Mouse (Mus musculus) heart, embryonic 15.5 days (tissue): ENCODE data around the gene Adam8. TPM values are rescaled to one million over a fixed set of nuclear protein-coding genes. Genes with fewer than 3 reads are reported as not detected.

ENCODE experiments used
- ATAC-seq: fragments of 200-750 bp; cut with Nextera tagmentation; replicated peaks from 2 replicates; pipeline ENCODE4 v1.8.0; 2017; ENCODE audit warnings: low read depth, moderate TSS enrichment; ENCODE audit not compliant: insufficient number of reproducible peaks, insufficient read depth, low FRiP score
- H3K27ac ChIP-seq: fragments of 300-500 bp; sonication (generic); 2 replicates; pipeline ENCODE4 v1.5.1; 2015; ENCODE audit warnings: mild to moderate bottlenecking, inconsistent platforms
- H3K27me3 ChIP-seq: fragments of 300-500 bp; sonication (generic); 2 replicates; pipeline ENCODE4 v1.6.1; 2015; ENCODE audit warnings: inconsistent platforms
- H3K36me3 ChIP-seq: fragments of 300-500 bp; sonication (generic); 2 replicates; pipeline ENCODE4 v1.6.1; 2015; ENCODE audit warnings: mild to moderate bottlenecking, inconsistent platforms
- H3K4me1 ChIP-seq: fragments of 300-500 bp; sonication (generic); replicated peaks from 2 replicates; pipeline ENCODE4 v1.6.1; 2015; ENCODE audit warnings: inconsistent platforms
- H3K4me2 ChIP-seq: fragments of 300-500 bp; sonication (generic); 2 replicates; pipeline ENCODE4 v1.6.1; 2015; ENCODE audit warnings: inconsistent platforms, mild to moderate bottlenecking, moderate library complexity
- H3K4me3 ChIP-seq: fragments of 300-500 bp; sonication (generic); 2 replicates; pipeline ENCODE4 v1.5.1; 2015; ENCODE audit warnings: mild to moderate bottlenecking, inconsistent platforms
- H3K9ac ChIP-seq: fragments of 300-500 bp; sonication (generic); 2 replicates; pipeline ENCODE4 v1.6.1; 2015; ENCODE audit warnings: mild to moderate bottlenecking, inconsistent platforms
- H3K9me3 ChIP-seq: fragments of 300-500 bp; sonication (generic); replicated peaks from 2 replicates; pipeline ENCODE4 v1.6.1; 2016; ENCODE audit warnings: inconsistent platforms
- WGBS: fragments of 180-500 bp; shearing (Covaris S2); methylation state at CpG from one replicate; pipeline ENCODE4 v1.1.7; 2015; ENCODE audit warnings: mixed read lengths; 5-methylcytosine and 5-hydroxymethylcytosine counted together
- polyA plus RNA-seq: library from polyadenylated mRNA; unstranded; fragments of >200 nt; fragmentation: Nextera tagmentation; extraction: Ambion mirVana; gene quantifications from 2 replicates; pipeline ENCODE4 v1.2.1, GENCODE M21; 2015

The Adam8 gene
- polyA plus RNA-seq, 1 experiment from 2014 or later: 1.3 TPM

- Histone ChIP-seq H3K4me1 (peaks cover 14% of the 10 kb centered on the region), H3K27ac (no peak within 1 kb of the TSS), H3K4me3 (peak within 1 kb of the TSS; percentile 59), H3K36me3 (no peaks in the 10 kb centered on the region), H3K9me3 (no peaks in the 10 kb centered on the region), H3K27me3 (peaks cover 29% of the 10 kb centered on the region), H3K9ac (peak within 1 kb of the TSS; percentile 50), H3K4me2 (peak within 1 kb of the TSS; percentile 91)
- WGBS: 4% methylated on average over 32 of the region's 32 CpGs
- ATAC-seq: peak; percentile 79
Observed at GRCm38 (mm10) chr7:139978278-139978892, 14.0 kb downstream of the Adam8 start, which contains the start of gene 6430531B16Rik. TSS of gene 6430531B16Rik (minus strand) at chr7:139978755.

- 54% methylated on average over 5 of the region's 5 CpGs for WGBS
- Histone ChIP-seq H3K36me3 (no peaks in the 10 kb centered on the region), H3K4me3 (no peak overlapping the region), H3K9ac (no peak overlapping the region), H3K4me1 (peaks cover 14% of the 10 kb centered on the region), H3K4me2 (no peak overlapping the region), H3K9me3 (no peaks in the 10 kb centered on the region), H3K27me3 (peaks cover 31% of the 10 kb centered on the region), H3K27ac (no peak overlapping the region)
- no peak for ATAC-seq
Observed at GRCm38 (mm10) chr7:139975471-139975870, 16.9 kb downstream of the Adam8 start.

DNA sequence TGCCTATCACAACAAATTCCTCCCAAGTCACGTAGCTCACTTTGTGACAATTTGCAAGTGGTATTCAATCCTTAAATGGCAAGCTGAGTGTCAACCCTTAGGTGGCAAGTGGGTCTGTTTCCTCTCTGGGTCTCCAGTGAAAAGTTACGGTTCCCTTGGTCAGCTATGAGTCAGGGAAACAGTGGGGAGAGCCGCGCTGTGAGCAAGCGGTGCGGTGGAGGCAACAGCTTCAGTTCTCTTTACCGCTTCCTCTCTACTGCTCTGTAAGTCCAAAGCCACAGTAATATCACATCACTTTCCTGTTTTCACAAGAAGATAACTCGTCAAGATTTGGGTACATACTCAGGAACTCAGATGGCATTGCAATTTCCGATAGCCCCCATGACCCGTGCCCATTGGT, 18.1 kb downstream of the Adam8 start:
- Histone ChIP-seq H3K27ac (no peak overlapping the region; the same call in 1 of the 2 replicates), H3K4me3 (no peak overlapping the region), H3K4me2 (no peak overlapping the region), H3K9ac (no peak overlapping the region), H3K27me3 (peaks cover 24% of the 10 kb centered on the region), H3K9me3 (no peaks in the 10 kb centered on the region), H3K36me3 (no peaks in the 10 kb centered on the region), H3K4me1 (peaks cover 11% of the 10 kb centered on the region)
- ATAC-seq: no peak
- WGBS: 74% methylated on average over 10 of the region's 10 CpGs

GRCm38 (mm10) chr7:139972923-139973331, 19.4 kb downstream of the Adam8 start:
- Histone ChIP-seq H3K4me3 (no peak overlapping the region), H3K27ac (no peak overlapping the region), H3K36me3 (no peaks in the 10 kb centered on the region), H3K9me3 (no peaks in the 10 kb centered on the region), H3K9ac (no peak overlapping the region), H3K4me2 (no peak overlapping the region), H3K4me1 (no peaks in the 10 kb centered on the region; the same call in 1 of the 2 replicates), H3K27me3 (peaks cover 26% of the 10 kb centered on the region)
- no peak for ATAC-seq

- WGBS: 54% methylated on average over 6 of the region's 6 CpGs
- Histone ChIP-seq H3K27ac (no peak overlapping the region), H3K36me3 (no peaks in the 10 kb centered on the region), H3K9ac (no peak overlapping the region), H3K4me1 (no peaks in the 10 kb centered on the region), H3K9me3 (no peaks in the 10 kb centered on the region), H3K4me2 (no peak overlapping the region), H3K4me3 (no peak overlapping the region), H3K27me3 (peaks cover 35% of the 10 kb centered on the region)
- no peak for ATAC-seq
Observed at GRCm38 (mm10) chr7:139971436-139971835, 20.9 kb downstream of the Adam8 start.

GRCm38 (mm10) chr7:139970979-139971378, 21.4 kb downstream of the Adam8 start:
- ATAC-seq: no peak
- Histone ChIP-seq H3K27ac (no peak overlapping the region), H3K4me3 (no peak overlapping the region), H3K9me3 (no peaks in the 10 kb centered on the region), H3K36me3 (no peaks in the 10 kb centered on the region), H3K4me1 (no peaks in the 10 kb centered on the region), H3K27me3 (peaks cover 30% of the 10 kb centered on the region), H3K4me2 (no peak overlapping the region), H3K9ac (no peak overlapping the region)
- WGBS: 84% methylated on average over 5 of the region's 5 CpGs

DNA sequence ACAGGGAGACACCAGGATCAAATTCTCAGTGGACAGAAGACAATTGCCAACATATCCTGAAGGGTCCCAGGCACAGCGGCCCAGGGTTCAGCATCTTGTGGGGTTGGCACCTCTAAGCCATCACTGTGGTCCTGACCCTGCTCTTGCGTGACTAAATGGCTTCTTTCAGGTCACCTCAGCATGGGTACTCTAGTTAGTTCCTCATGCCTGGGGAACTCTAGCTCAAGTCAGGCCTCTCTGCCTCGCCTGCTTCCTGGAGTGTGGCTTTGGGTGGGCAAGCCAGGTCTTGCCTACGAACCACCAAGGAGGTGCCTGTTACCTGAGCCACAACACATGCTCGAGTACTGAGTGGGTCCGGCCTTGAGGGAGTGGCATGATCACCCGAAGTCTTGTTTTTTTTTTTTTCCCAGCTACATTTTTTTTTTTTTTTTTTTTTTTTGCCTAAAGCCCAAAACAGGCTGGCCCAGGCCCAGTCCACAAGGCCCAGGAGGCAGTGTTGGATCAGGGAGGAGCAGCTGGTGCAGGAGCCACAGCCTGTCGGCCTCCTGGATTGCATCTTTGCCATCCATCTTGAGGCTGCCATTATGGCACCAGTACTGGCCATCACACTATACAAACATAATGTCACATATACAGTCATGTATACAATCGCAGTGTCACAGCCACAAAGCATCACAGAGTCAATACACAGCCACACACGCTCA, 22.0 kb downstream of the Adam8 start:
- Histone ChIP-seq H3K9ac (no peak overlapping the region), H3K4me1 (no peaks in the 10 kb centered on the region), H3K4me2 (no peak overlapping the region), H3K4me3 (no peak overlapping the region), H3K27me3 (peaks cover 25% of the 10 kb centered on the region), H3K9me3 (no peaks in the 10 kb centered on the region), H3K36me3 (no peaks in the 10 kb centered on the region), H3K27ac (no peak overlapping the region)
- WGBS: 79% methylated on average over 10 of the region's 10 CpGs
- ATAC-seq: no peak

GRCm38 (mm10) chr7:139969348-139970130, 22.8 kb downstream of the Adam8 start:
- Histone ChIP-seq H3K9ac (no peak overlapping the region), H3K27ac (no peak overlapping the region), H3K27me3 (peaks cover 25% of the 10 kb centered on the region), H3K4me2 (no peak overlapping the region), H3K9me3 (no peaks in the 10 kb centered on the region), H3K4me3 (no peak overlapping the region), H3K36me3 (no peaks in the 10 kb centered on the region), H3K4me1 (no peaks in the 10 kb centered on the region)
- no peak for ATAC-seq
- 41% methylated on average over 10 of the region's 10 CpGs for WGBS

DNA sequence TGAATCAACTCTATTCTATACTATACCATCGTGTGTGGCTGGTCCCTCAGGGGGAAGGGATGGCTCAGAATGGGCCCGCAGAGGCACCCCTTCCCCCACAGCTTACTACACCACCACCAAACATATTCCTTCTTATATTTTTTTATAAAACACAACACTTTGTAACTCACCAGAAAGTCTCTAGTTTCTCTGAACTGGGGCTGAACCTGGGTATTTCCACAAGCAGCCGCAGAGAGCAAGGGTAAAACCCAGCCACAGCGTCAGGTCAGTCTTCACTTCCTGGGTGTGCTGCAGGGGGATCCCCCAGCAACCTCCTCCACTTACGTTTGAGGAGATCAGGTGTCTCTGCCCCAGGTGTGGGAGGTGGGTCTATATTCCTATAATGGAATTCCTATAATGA, 23.9 kb downstream of the Adam8 start:
- WGBS: 55% methylated on average over 5 of the region's 5 CpGs
- ATAC-seq: no peak

DNA sequence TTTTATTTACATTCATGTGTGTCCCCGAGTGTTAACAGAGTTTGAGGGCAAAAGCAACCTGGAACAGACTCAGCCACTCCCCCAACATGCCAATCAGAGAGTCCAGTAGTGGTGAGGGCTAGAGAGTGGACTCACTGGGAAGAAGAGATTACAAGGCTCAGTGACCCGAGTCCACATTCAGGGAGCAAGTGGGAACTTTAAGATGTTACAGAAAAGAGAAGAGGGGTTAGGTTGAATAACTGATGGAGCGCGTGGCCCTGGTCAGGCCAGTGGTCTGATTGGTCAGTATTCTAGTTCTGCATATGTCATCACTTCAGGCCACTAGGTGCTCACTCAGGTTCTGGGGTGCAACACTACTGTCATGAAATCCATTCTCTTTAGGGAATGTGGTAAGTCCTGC, 25.2 kb downstream of the Adam8 start:
- no peak overlapping the region for H3K4me3 ChIP-seq
- ATAC-seq: no peak
- 26% methylated on average over 4 of the region's 4 CpGs for WGBS
- H3K4me2 ChIP-seq: no peak overlapping the region
- no peaks in the 10 kb centered on the region for H3K4me1 ChIP-seq
- H3K9ac ChIP-seq: no peak overlapping the region
- peaks cover 25% of the 10 kb centered on the region for H3K27me3 ChIP-seq
- no peak overlapping the region for H3K27ac ChIP-seq
- H3K9me3 ChIP-seq: no peaks in the 10 kb centered on the region
- no peaks in the 10 kb centered on the region for H3K36me3 ChIP-seq

More for the DNA sequence above, 23.9 kb downstream of the Adam8 start:
- Histone ChIP-seq H3K4me3 (no peak overlapping the region), H3K4me1 (no peaks in the 10 kb centered on the region), H3K4me2 (no peak overlapping the region), H3K9me3 (no peaks in the 10 kb centered on the region), H3K27ac (no peak overlapping the region), H3K36me3 (no peaks in the 10 kb centered on the region), H3K27me3 (peaks cover 25% of the 10 kb centered on the region), H3K9ac (no peak overlapping the region)

GRCm38 (mm10) chr7:139963814-139964213, 28.5 kb downstream of the Adam8 start:
- H3K27me3 ChIP-seq: peaks cover 26% of the 10 kb centered on the region
- no peak overlapping the region for H3K4me3 ChIP-seq
- WGBS: 60% methylated on average over 4 of the region's 4 CpGs
- H3K9ac ChIP-seq: no peak overlapping the region
- no peak overlapping the region for H3K27ac ChIP-seq
- no peak for ATAC-seq
- no peaks in the 10 kb centered on the region for H3K9me3 ChIP-seq
- H3K36me3 ChIP-seq: no peaks in the 10 kb centered on the region
- no peak overlapping the region for H3K4me2 ChIP-seq
- H3K4me1 ChIP-seq: no peaks in the 10 kb centered on the region
